ENCODE assay signal across 9 mouse cellular contexts in genomic region chr6:120114698-120115097, GRCm38 (mm10). TPM values are rescaled to one million over a fixed set of nuclear protein-coding genes. Genes with fewer than 3 reads are reported as not detected.
A peak's percentile ranks its signal among the peaks of the same experiment; 100 is the strongest.
DNase-seq lines count a peak whose midpoint lies in the region; ATAC-seq lines count a peak whose summit lies in the region.
"Had no signal": no experiment of that assay in that cellular context is flagged by ENCODE, and none has a peak within 500 bp of the region (broad histone marks: within the 10 kb centered on the region; RNA-seq: fewer than 3 reads in every experiment).

No protein-coding gene starts in this region.

- no peak overlapping the region for H3K4me3 ChIP-seq in heart, embryonic 12.5 days
- H3K4me3 ChIP-seq in midbrain, embryonic 11.5 days (ENCODE audit: low read depth, low read length): no peak overlapping the region
- no peak overlapping the region for H3K4me3 ChIP-seq in hindbrain, embryonic 12.5 days

- no peaks in the 10 kb centered on the region for H3K27me3 ChIP-seq in heart, embryonic 12.5 days (replicated peaks)
- no peaks in the 10 kb centered on the region for H3K27me3 ChIP-seq in midbrain, embryonic 11.5 days (ENCODE audit: control insufficient read depth, insufficient read depth, low read length)
- H3K27me3 ChIP-seq in hindbrain, embryonic 12.5 days: no peaks in the 10 kb centered on the region

- H3K9ac ChIP-seq in heart, embryonic 12.5 days: no peak overlapping the region
- no peak overlapping the region for H3K9ac ChIP-seq in midbrain, embryonic 11.5 days (ENCODE audit: low read length)
- H3K9ac ChIP-seq in hindbrain, embryonic 12.5 days: no peak overlapping the region

- 0 out of 2 replicates have a peak, but pooled peaks have one; percentile 15 for ATAC-seq in frontal cortex, adult (ENCODE audit: low TSS enrichment)
- ATAC-seq in heart, embryonic 12.5 days (ENCODE audit: insufficient number of reproducible peaks, low FRiP score): 0 out of 2 replicates have a peak, but pooled peaks have one; percentile 33
- no peak for ATAC-seq in midbrain, embryonic 11.5 days (ENCODE audit: low FRiP score)
- ATAC-seq in hindbrain, embryonic 12.5 days (ENCODE audit: low FRiP score): no peak

- peak overlapping the region; percentile 10; the same call in 1 of the 2 replicates for H3K4me2 ChIP-seq in heart, embryonic 12.5 days
- H3K4me2 ChIP-seq in midbrain, embryonic 11.5 days: no peak overlapping the region
- no peak overlapping the region for H3K4me2 ChIP-seq in hindbrain, embryonic 12.5 days (replicated peaks)

- no peaks in the 10 kb centered on the region for H3K36me3 ChIP-seq in heart, embryonic 12.5 days
- no peaks in the 10 kb centered on the region for H3K36me3 ChIP-seq in midbrain, embryonic 11.5 days (ENCODE audit: control insufficient read depth, insufficient read depth, low read length)
- H3K36me3 ChIP-seq in hindbrain, embryonic 12.5 days: no peaks in the 10 kb centered on the region
- H3K36me3 ChIP-seq: G1E had no signal

- H3K9me3 ChIP-seq in heart, embryonic 12.5 days (replicated peaks): no peaks in the 10 kb centered on the region
- no peaks in the 10 kb centered on the region for H3K9me3 ChIP-seq in midbrain, embryonic 11.5 days (ENCODE audit: control insufficient read depth, low read length)
- no peaks in the 10 kb centered on the region for H3K9me3 ChIP-seq in hindbrain, embryonic 12.5 days (replicated peaks)
- H3K9me3 ChIP-seq: G1E had no signal

- H3K27ac ChIP-seq in heart, embryonic 12.5 days (ENCODE audit: poor library complexity, severe bottlenecking): peak overlapping the region; percentile 90
- H3K27ac ChIP-seq in midbrain, embryonic 11.5 days (ENCODE audit: low read depth, low read length): no peak overlapping the region
- no peak overlapping the region for H3K27ac ChIP-seq in hindbrain, embryonic 12.5 days

- H3K4me1 ChIP-seq in heart, embryonic 12.5 days (replicated peaks): peaks cover 50% of the 10 kb centered on the region
- H3K4me1 ChIP-seq in midbrain, embryonic 11.5 days (ENCODE audit: control insufficient read depth, insufficient read depth, low read length): peaks cover 5% of the 10 kb centered on the region
- peaks cover 24% of the 10 kb centered on the region for H3K4me1 ChIP-seq in hindbrain, embryonic 12.5 days

- 23% methylated on average over 7 of the region's 7 CpGs for WGBS in heart, embryonic 12.5 days
- 22% methylated on average over 7 of the region's 7 CpGs for WGBS in midbrain, embryonic 11.5 days
- WGBS in hindbrain, embryonic 12.5 days: 22% methylated on average over 7 of the region's 7 CpGs

- no peak for DNase-seq in frontal cortex, postnatal 14 days (ENCODE audit: low spot score in 2 of 2)
- DNase-seq in brain, adult 2 months (ENCODE audit: low read depth, low spot score): peak; percentile 76
- peak; percentile 69 to 85 for DNase-seq in kidney, postnatal 36 days
- DNase-seq in midbrain, embryonic 11.5 days (ENCODE audit: low spot score, missing footprints): peak; percentile 82
- DNase-seq in embryo, embryonic 10 days (ENCODE audit: low spot score): no peak

RNA-seq across cellular contexts. Expression of gene Ninj2, which starts 21.5 kb away (rescaled TPM):
- polyA plus RNA-seq in heart, embryonic 12.5 days (2016; fragmentation: Nextera tagmentation; extraction: Ambion mirVana): not detected in 2 replicates
- not detected in 2 replicates for polyA plus RNA-seq in midbrain, embryonic 11.5 days (2014; fragmentation: Nextera tagmentation; extraction: Ambion mirVana)
- 0.39 TPM in 1 of 2 replicates, not detected in the other for polyA plus RNA-seq in hindbrain, embryonic 12.5 days (2016; fragmentation: Nextera tagmentation; extraction: Ambion mirVana)
- polyA plus RNA-seq: G1E had no signal

Comparison
In these comparisons a context has a peak if more than half of its experiments do, and no peak if none do; other contexts are left out.
1. ATAC-seq: peak in frontal cortex, adult (single experiment) and heart, embryonic 12.5 days (single experiment); none in midbrain, embryonic 11.5 days (single experiment) and hindbrain, embryonic 12.5 days (single experiment).
2. DNase-seq: peak in brain, adult 2 months (single experiment), kidney, postnatal 36 days (2 of 2) and midbrain, embryonic 11.5 days (single experiment); none in frontal cortex, postnatal 14 days (0 of 2) and embryo, embryonic 10 days (single experiment).